Mouse (Mus musculus) adrenal gland, adult 8-10 months (tissue): ENCODE results near the gene Tbxas1. TPM values are rescaled to one million over a fixed set of nuclear protein-coding genes. Genes with fewer than 3 reads are reported as not detected.

Source experiments
- DNase-seq: peaks from one replicate; pipeline ENCODE4 v3.0.0; 2022
- total RNA-seq, 4 experiments: library from RNA; stranded (reverse); gene quantifications; 2 replicates each; pipeline ENCODE4 v1.2.4; 2022

Gene Tbxas1
- total RNA-seq, 4 experiments from 2014 or later: 6.9 to 10.5 (median 9.8) TPM

- no peak for DNase-seq
These were observed 179.1 kb downstream of the Tbxas1 start for GRCm38 (mm10) chr6:39054206-39054864.

GRCm38 (mm10) chr6:39054878-39055508 lies 179.8 kb downstream of the Tbxas1 start:
- no peak for DNase-seq

- no peak for DNase-seq
These were observed 180.6 kb downstream of the Tbxas1 start for GRCm38 (mm10) chr6:39055831-39056261.

GRCm38 (mm10) chr6:39057161-39057560 lies 182.0 kb downstream of the Tbxas1 start:
- no peak for DNase-seq

- DNase-seq: no peak
These were observed 183.2 kb downstream of the Tbxas1 start for GRCm38 (mm10) chr6:39058389-39058788.

GRCm38 (mm10) chr6:39058936-39059335 lies 183.7 kb downstream of the Tbxas1 start:
- DNase-seq: no peak

GRCm38 (mm10) chr6:39059547-39060497 lies 184.6 kb downstream of the Tbxas1 start:
- peak; percentile 52 for DNase-seq

- no peak for DNase-seq
These were observed 186.0 kb downstream of the Tbxas1 start for GRCm38 (mm10) chr6:39061180-39061579.

GRCm38 (mm10) chr6:39063541-39063940 lies 188.3 kb downstream of the Tbxas1 start:
- no peak for DNase-seq

- DNase-seq: peak; percentile 68
These were observed 191.9 kb downstream of the Tbxas1 start for GRCm38 (mm10) chr6:39066935-39067578.

GRCm38 (mm10) chr6:39072664-39073063 lies 197.5 kb downstream of the Tbxas1 start:
- DNase-seq: no peak

GRCm38 (mm10) chr6:39074186-39074585 lies 199.0 kb downstream of the Tbxas1 start:
- DNase-seq: no peak

- no peak for DNase-seq
These were observed 201.3 kb downstream of the Tbxas1 start for GRCm38 (mm10) chr6:39076498-39076897.

- no peak for DNase-seq
These were observed 229.4 kb downstream of the Tbxas1 start for GRCm38 (mm10) chr6:39104631-39105030.

GRCm38 (mm10) chr6:39106812-39107211 lies 231.6 kb downstream of the Tbxas1 start:
- DNase-seq: no peak

- no peak for DNase-seq
These were observed 237.5 kb downstream of the Tbxas1 start for GRCm38 (mm10) chr6:39112701-39113100.

GRCm38 (mm10) chr6:39113141-39113540 lies 237.9 kb downstream of the Tbxas1 start:
- DNase-seq: no peak

GRCm38 (mm10) chr6:39115438-39115837 lies 240.2 kb downstream of the Tbxas1 start:
- DNase-seq: no peak

GRCm38 (mm10) chr6:39117584-39118455 lies 242.6 kb downstream of the Tbxas1 start, which contains the start of gene Parp12:
TSS of gene Parp12 (minus strand) at chr6:39118349.
- DNase-seq: peak; percentile 74

GRCm38 (mm10) chr6:39118456-39118881 lies 243.3 kb downstream of the Tbxas1 start:
- DNase-seq: no peak

GRCm38 (mm10) chr6:39120685-39121084 lies 245.5 kb downstream of the Tbxas1 start:
- DNase-seq: no peak
